Mouse (Mus musculus) G1E (cell line): Measurements from ENCODE around the gene Casp8. TPM values are rescaled to one million over a fixed set of nuclear protein-coding genes. Genes with fewer than 3 reads are reported as not detected.
A peak's percentile ranks its signal among the peaks of the same experiment; 100 is the strongest.
"Not testable (repeated sequence)": the region's sequence is repeated elsewhere in the genome, so short reads cannot be mapped to it uniquely, and the experiment has no call there.

Source experiments
- ATAC-seq: 2 replicates; pipeline ENCODE4 v1.8.0; 2016; ENCODE audit warnings: mild to moderate bottlenecking; ENCODE audit not compliant: insufficient number of reproducible peaks, poor library complexity, low FRiP score, severe bottlenecking; ENCODE audit errors: extremely low read depth
- DNase-seq: peaks from one replicate; pipeline ENCODE4 v3.0.0; 2012; ENCODE audit warnings: low spot score
- H3K27me3 ChIP-seq: 2 replicates; pipeline ENCODE4 v1.6.1; 2012; ENCODE audit warnings: mild to moderate bottlenecking, low read length, inconsistent platforms; ENCODE audit not compliant: insufficient read depth
- H3K36me3 ChIP-seq: replicated peaks from 2 replicates; pipeline ENCODE3; 2012; ENCODE audit warnings: mild to moderate bottlenecking, inconsistent platforms
- H3K4me1 ChIP-seq: 2 replicates; pipeline ENCODE4 v1.6.1; 2012; ENCODE audit warnings: low read depth, low read length, inconsistent platforms, mixed read lengths; ENCODE audit not compliant: insufficient read depth
- H3K4me3 ChIP-seq: 2 replicates; pipeline ENCODE4 v1.5.1; 2012; ENCODE audit warnings: low read depth, mild to moderate bottlenecking, inconsistent platforms, low read length, moderate library complexity, mixed read lengths
- H3K9me3 ChIP-seq: replicated peaks from 2 replicates; pipeline ENCODE4 v1.6.1; 2012; ENCODE audit warnings: inconsistent platforms
- CTCF ChIP-seq: IDR thresholded peaks from 2 replicates; pipeline ENCODE4 v1.5.1; 2012; ENCODE audit warnings: low read depth, low read length, inconsistent platforms, mixed read lengths
- GATA1 ChIP-seq: IDR thresholded peaks from 2 replicates; pipeline ENCODE4 v1.6.1; 2012; ENCODE audit warnings: borderline replicate concordance, low read length, inconsistent platforms, mixed read lengths
- GATA2 ChIP-seq: IDR thresholded peaks from 2 replicates; pipeline ENCODE4 v1.6.1; 2012; ENCODE audit warnings: low read depth, low read length, inconsistent platforms, borderline replicate concordance
- POLR2AphosphoS5 ChIP-seq: IDR thresholded peaks from 2 replicates; pipeline ENCODE4 v1.6.1; 2012; ENCODE audit warnings: low read depth, low read length, inconsistent platforms; ENCODE audit not compliant: insufficient replicate concordance
- TAL1 ChIP-seq: conservative IDR thresholded peaks from 2 replicates; pipeline ENCODE4 v1.6.1; 2012; ENCODE audit warnings: low read depth, low read length, inconsistent platforms, mixed read lengths
- polyA plus RNA-seq: library from polyadenylated mRNA; stranded (reverse); fragments of >175 nt; gene quantifications from 2 replicates; pipeline ENCODE4 v1.2.3, GENCODE M21; 2012
- total RNA-seq, 2 experiments: library from RNA; stranded (forward) in 1 of 2; stranded (reverse) in 1 of 2; fragments of 200-1000 nt in 1 of 2; fragments of >200 nt in 1 of 2; fragmentation: Nextera tagmentation in 1 of 2; gene quantifications; 2 replicates each; pipeline ENCODE4 v1.2.3; 2014 to 2017

Gene Casp8
- total RNA-seq (2014; fragmentation: Nextera tagmentation) (23.0 and 26.2 TPM in 2 replicates), total RNA-seq (2017) (10.5 and 11.6 TPM in 2 replicates), polyA plus RNA-seq (0.58 and 0.73 TPM in 2 replicates)

GRCm38 (mm10) chr1:58795291-58796058 lies at the start of gene Casp8:
Casp8 (plus strand) TSS chr1:58795374.
- peaks cover 4% of the 10 kb centered on the region for H3K9me3 ChIP-seq
- TF ChIP-seq TAL1: no peak
- TF ChIP-seq GATA1: no peak
- no peak for TF ChIP-seq GATA2
- no peak for TF ChIP-seq CTCF
- no peak for TF ChIP-seq POLR2AphosphoS5
- no peak within 1 kb of the TSS for H3K4me3 ChIP-seq
- no peak for ATAC-seq
- no peak for DNase-seq
- no peaks in the 10 kb centered on the region for H3K36me3 ChIP-seq
- no peaks in the 10 kb centered on the region for H3K4me1 ChIP-seq
- H3K27me3 ChIP-seq: peaks cover 17% of the 10 kb centered on the region

- DNase-seq (peak; percentile 63), ATAC-seq (no peak)
- Histone ChIP-seq H3K4me1 (peaks cover 46% of the 10 kb centered on the region), H3K27me3 (no peaks in the 10 kb centered on the region), H3K9me3 (no peaks in the 10 kb centered on the region), H3K36me3 (peaks cover 60% of the 10 kb centered on the region), H3K4me3 (no peak overlapping the region)
- TF ChIP-seq GATA1 (no peak), TAL1 (no peak), POLR2AphosphoS5 (no peak), CTCF (peak; percentile 60), GATA2 (no peak)
These were observed 48.3 kb upstream of the Casp8 start for GRCm38 (mm10) chr1:58746880-58747279.

- no peak for DNase-seq
- TF ChIP-seq POLR2AphosphoS5 (no peak), GATA2 (no peak), TAL1 (no peak), GATA1 (no peak), CTCF (no peak)
- H3K36me3 ChIP-seq: peaks cover 46% of the 10 kb centered on the region
- no peak for ATAC-seq
- H3K4me3 ChIP-seq: no peak overlapping the region
- H3K27me3 ChIP-seq: no peaks in the 10 kb centered on the region
- H3K4me1 ChIP-seq: no peaks in the 10 kb centered on the region; the same call in 1 of the 2 replicates
- H3K9me3 ChIP-seq: no peaks in the 10 kb centered on the region
These were observed 35.7 kb upstream of the Casp8 start for GRCm38 (mm10) chr1:58759451-58759850.

- Histone ChIP-seq H3K4me3 (no peak overlapping the region), H3K9me3 (no peaks in the 10 kb centered on the region), H3K36me3 (peaks cover 36% of the 10 kb centered on the region), H3K27me3 (no peaks in the 10 kb centered on the region), H3K4me1 (no peaks in the 10 kb centered on the region; the same call in 1 of the 2 replicates)
- DNase-seq: no peak
- no peak for ATAC-seq
- TF ChIP-seq POLR2AphosphoS5: no peak
- TF ChIP-seq CTCF: no peak
- no peak for TF ChIP-seq GATA1
These were observed 34.6 kb upstream of the Casp8 start for GRCm38 (mm10) chr1:58760581-58760980.

- not testable (repeated sequence) for DNase-seq, ATAC-seq, H3K27me3 ChIP-seq, H3K4me1 ChIP-seq, H3K4me3 ChIP-seq, H3K9me3 ChIP-seq
- H3K36me3 ChIP-seq: peaks cover 28% of the 10 kb centered on the region
These were observed 33.5 kb upstream of the Casp8 start for GRCm38 (mm10) chr1:58761391-58762275.

GRCm38 (mm10) chr1:58762576-58762975 lies 32.6 kb upstream of the Casp8 start:
- Histone ChIP-seq H3K27me3 (peaks cover 4% of the 10 kb centered on the region; the same call in 1 of the 2 replicates), H3K9me3 (no peaks in the 10 kb centered on the region), H3K4me3 (no peak overlapping the region), H3K4me1 (no peaks in the 10 kb centered on the region; the same call in 1 of the 2 replicates), H3K36me3 (peaks cover 25% of the 10 kb centered on the region)
- DNase-seq: no peak
- no peak for TF ChIP-seq POLR2AphosphoS5
- TF ChIP-seq CTCF: no peak
- TF ChIP-seq GATA2: no peak
- ATAC-seq: no peak

- H3K4me1 ChIP-seq, H3K36me3 ChIP-seq, ATAC-seq, H3K4me3 ChIP-seq, DNase-seq, H3K9me3 ChIP-seq: not testable (repeated sequence)
- peaks cover 12% of the 10 kb centered on the region; the same call in 1 of the 2 replicates for H3K27me3 ChIP-seq
These were observed 28.7 kb upstream of the Casp8 start for GRCm38 (mm10) chr1:58766446-58766845.
